Mouse (Mus musculus) embryo, embryonic 10 days (tissue): ENCODE results near the gene Zfp119a.
"Not testable (repeated sequence)": the region's sequence is repeated elsewhere in the genome, so short reads cannot be mapped to it uniquely, and the experiment has no call there.

Source experiments
- DNase-seq: peaks from one replicate; pipeline ENCODE4 v3.0.0-alpha.2; 2015; ENCODE audit warnings: low spot score

The Zfp119a gene

GRCm38 (mm10) chr17:55878636-55879369 lies at the start of gene Zfp119a:
Gene Zfp119a (minus strand): TSS chr17:55878930.
- peak; percentile 91 for DNase-seq

- no peak for DNase-seq
Observed at GRCm38 (mm10) chr17:55906669-55907068, 27.9 kb upstream of the Zfp119a start.

GRCm38 (mm10) chr17:55904131-55904530 lies 25.4 kb upstream of the Zfp119a start:
- no peak for DNase-seq

- no peak for DNase-seq
Observed at GRCm38 (mm10) chr17:55903687-55904086, 25.0 kb upstream of the Zfp119a start.

- no peak for DNase-seq
Observed at GRCm38 (mm10) chr17:55903087-55903486, 24.4 kb upstream of the Zfp119a start.

GRCm38 (mm10) chr17:55892406-55892955 lies 13.8 kb upstream of the Zfp119a start:
- DNase-seq: not testable (repeated sequence)

- DNase-seq: no peak
Observed at GRCm38 (mm10) chr17:55884912-55885311, 6.2 kb upstream of the Zfp119a start.

- no peak for DNase-seq
Observed at GRCm38 (mm10) chr17:55883631-55884030, 4.9 kb upstream of the Zfp119a start.

GRCm38 (mm10) chr17:55878282-55878635 lies 471 bp downstream of the Zfp119a start:
- not testable (repeated sequence) for DNase-seq

- DNase-seq: no peak
Observed at GRCm38 (mm10) chr17:55877184-55877583, 1.5 kb downstream of the Zfp119a start.

GRCm38 (mm10) chr17:55843067-55843466 lies 35.7 kb downstream of the Zfp119a start:
- DNase-seq: no peak

- DNase-seq: no peak
Observed at GRCm38 (mm10) chr17:55821566-55821965, 57.2 kb downstream of the Zfp119a start.

GRCm38 (mm10) chr17:55816853-55817252 lies 61.9 kb downstream of the Zfp119a start:
- DNase-seq: no peak
